Mouse (Mus musculus) forebrain, postnatal 0 days (tissue): ENCODE measurements around the gene Cipc. TPM values are rescaled to one million over a fixed set of nuclear protein-coding genes. Genes with fewer than 3 reads are reported as not detected.

ENCODE experiments used
- ATAC-seq: fragments of 200-750 bp; cut with Nextera tagmentation; 2 replicates; pipeline ENCODE4 v1.8.0; 2017; ENCODE audit warnings: mild to moderate bottlenecking, moderate library complexity
- DNase-seq: peaks from one replicate; pipeline ENCODE4 v3.0.0-alpha.2; 2015
- H3K27ac ChIP-seq: fragments of 300-500 bp; sonication (generic); 2 replicates; pipeline ENCODE4 v1.5.1; 2014; ENCODE audit warnings: low read depth, mild to moderate bottlenecking, antibody characterized with exemption, low read length, moderate library complexity, mixed read lengths
- H3K27me3 ChIP-seq: fragments of 300-500 bp; sonication (generic); 2 replicates; pipeline ENCODE4 v1.6.1; 2014; ENCODE audit warnings: mild to moderate bottlenecking, low read length, mixed read lengths; ENCODE audit not compliant: insufficient read depth
- H3K36me3 ChIP-seq: fragments of 300-500 bp; sonication (generic); 2 replicates; pipeline ENCODE4 v1.6.1; 2014; ENCODE audit warnings: mild to moderate bottlenecking, moderate library complexity; ENCODE audit not compliant: insufficient read depth
- H3K4me1 ChIP-seq: fragments of 300-500 bp; sonication (generic); 2 replicates; pipeline ENCODE4 v1.6.1; 2014; ENCODE audit warnings: antibody characterized with exemption; ENCODE audit not compliant: insufficient read depth
- H3K4me2 ChIP-seq: fragments of 300-500 bp; sonication (generic); 2 replicates; pipeline ENCODE4 v1.6.1; 2014; ENCODE audit warnings: low read depth, mild to moderate bottlenecking, moderate library complexity
- H3K4me3 ChIP-seq: fragments of 300-500 bp; sonication (generic); 2 replicates; pipeline ENCODE4 v1.5.1; 2014; ENCODE audit warnings: low read depth, low read length, mixed read lengths
- H3K9ac ChIP-seq: fragments of 300-500 bp; sonication (generic); 2 replicates; pipeline ENCODE4 v1.6.1; 2014; ENCODE audit warnings: mild to moderate bottlenecking
- H3K9me3 ChIP-seq: fragments of 300-500 bp; sonication (generic); 2 replicates; pipeline ENCODE4 v1.6.1; 2016; ENCODE audit warnings: low read length
- CTCF ChIP-seq: sonication (generic); IDR thresholded peaks from 2 replicates; pipeline ENCODE4 v1.5.1; 2016; ENCODE audit warnings: antibody characterized with exemption, control low read depth, low read depth
- WGBS: fragments of 180-500 bp; shearing (Covaris S2); extraction: QIAGEN DNeasy Blood & Tissue Kit; methylation state at CpG from one replicate; pipeline ENCODE4 v1.1.7; 2014; 5-methylcytosine and 5-hydroxymethylcytosine counted together
- polyA plus RNA-seq: library from polyadenylated mRNA; unstranded; fragments of >200 nt; fragmentation: Nextera tagmentation; extraction: Ambion mirVana; gene quantifications from 2 replicates; pipeline ENCODE4 v1.2.1, GENCODE M21; 2015
- total RNA-seq: library from RNA; depleted of rRNA; stranded (reverse); fragments of >200 nt; gene quantifications from 2 replicates; pipeline ENCODE4 v1.2.3, GENCODE M21; 2014

The Cipc gene
- total and polyA plus RNA-seq, 2 experiments from 2014 or later: 38.1 to 62.9 TPM

GRCm38 (mm10) chr12:86941734-86942486 lies 4.9 kb upstream of the Cipc start:
- peaks cover 31% of the 10 kb centered on the region for H3K4me1 ChIP-seq
- H3K27ac ChIP-seq: peak overlapping the region; percentile 94
- ATAC-seq: peak; percentile 54
- H3K9me3 ChIP-seq: no peaks in the 10 kb centered on the region
- peak overlapping the region; percentile 46 for H3K9ac ChIP-seq
- peak; percentile 88 for DNase-seq
- peak overlapping the region; percentile 16 for H3K4me2 ChIP-seq
- 5% methylated on average over 5 of the region's 5 CpGs for WGBS
- no peak overlapping the region for H3K4me3 ChIP-seq
- H3K36me3 ChIP-seq: no peaks in the 10 kb centered on the region
- no peaks in the 10 kb centered on the region for H3K27me3 ChIP-seq
- no peak for TF ChIP-seq CTCF

GRCm38 (mm10) chr12:86943421-86943820 lies 3.4 kb upstream of the Cipc start:
- ATAC-seq: no peak
- Histone ChIP-seq H3K9me3 (no peaks in the 10 kb centered on the region), H3K27ac (no peak overlapping the region), H3K4me3 (no peak overlapping the region), H3K4me1 (peaks cover 39% of the 10 kb centered on the region), H3K27me3 (no peaks in the 10 kb centered on the region), H3K36me3 (no peaks in the 10 kb centered on the region), H3K9ac (no peak overlapping the region), H3K4me2 (no peak overlapping the region)
- WGBS: 87% methylated on average over 8 of the region's 8 CpGs
- TF ChIP-seq CTCF: no peak
- DNase-seq: no peak

DNA sequence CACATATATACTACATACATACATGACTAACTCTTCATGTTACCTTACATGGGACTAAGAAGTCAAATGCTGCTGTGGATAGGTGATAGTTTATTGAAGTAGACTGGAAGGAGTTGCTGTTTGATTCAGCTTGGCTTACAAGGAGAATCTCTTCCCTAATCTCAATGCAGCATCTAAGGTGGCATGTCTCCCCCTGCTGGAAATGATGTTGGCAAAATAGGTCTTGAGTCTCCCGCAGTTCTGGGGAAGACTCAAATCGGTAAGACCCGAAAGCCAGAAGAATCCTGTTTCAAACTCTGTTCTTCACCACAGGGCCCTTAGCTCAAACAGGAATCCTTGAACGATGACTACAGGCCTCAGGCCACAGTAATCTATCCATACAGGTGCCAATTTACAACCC lies 1.7 kb upstream of the Cipc start:
- H3K9me3 ChIP-seq: no peaks in the 10 kb centered on the region
- under 1% methylated on average over 4 of the region's 4 CpGs for WGBS
- H3K27me3 ChIP-seq: no peaks in the 10 kb centered on the region
- no peak overlapping the region for H3K4me2 ChIP-seq
- ATAC-seq: no peak
- peak; percentile 92 for TF ChIP-seq CTCF
- peak; percentile 94 for DNase-seq
- H3K4me1 ChIP-seq: peaks cover 49% of the 10 kb centered on the region
- no peak overlapping the region for H3K9ac ChIP-seq
- H3K27ac ChIP-seq: 0 out of 2 replicates have a peak overlapping the region, but pooled peaks have one; percentile 41
- H3K36me3 ChIP-seq: no peaks in the 10 kb centered on the region
- no peak overlapping the region for H3K4me3 ChIP-seq

DNA sequence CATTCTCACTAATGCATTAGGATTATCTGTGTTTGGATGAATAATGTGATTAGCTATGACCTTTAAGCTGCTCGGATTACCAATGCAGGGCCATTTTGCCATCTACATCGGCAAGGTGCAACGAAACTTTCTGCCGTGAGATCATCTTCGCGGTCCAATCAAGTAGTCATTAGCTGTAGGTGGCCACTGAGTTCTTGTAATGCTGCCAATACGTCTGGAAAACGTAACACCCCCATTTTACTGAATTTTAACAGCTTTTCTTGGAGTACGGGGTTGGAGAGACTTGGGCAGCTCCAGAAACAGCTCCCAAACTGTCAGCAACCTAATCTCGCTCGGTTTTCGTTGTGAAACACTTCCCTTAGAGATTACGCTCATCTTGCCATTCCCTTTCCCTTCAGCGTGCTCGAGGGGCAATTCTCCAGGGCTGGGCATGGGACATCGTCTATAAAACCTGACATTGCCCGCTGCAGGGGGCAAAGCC lies 502 bp upstream of the Cipc start:
- WGBS: under 1% methylated on average over 17 of the region's 17 CpGs
- no peak for ATAC-seq
- H3K27ac ChIP-seq: peak overlapping the region; percentile 98

DNA sequence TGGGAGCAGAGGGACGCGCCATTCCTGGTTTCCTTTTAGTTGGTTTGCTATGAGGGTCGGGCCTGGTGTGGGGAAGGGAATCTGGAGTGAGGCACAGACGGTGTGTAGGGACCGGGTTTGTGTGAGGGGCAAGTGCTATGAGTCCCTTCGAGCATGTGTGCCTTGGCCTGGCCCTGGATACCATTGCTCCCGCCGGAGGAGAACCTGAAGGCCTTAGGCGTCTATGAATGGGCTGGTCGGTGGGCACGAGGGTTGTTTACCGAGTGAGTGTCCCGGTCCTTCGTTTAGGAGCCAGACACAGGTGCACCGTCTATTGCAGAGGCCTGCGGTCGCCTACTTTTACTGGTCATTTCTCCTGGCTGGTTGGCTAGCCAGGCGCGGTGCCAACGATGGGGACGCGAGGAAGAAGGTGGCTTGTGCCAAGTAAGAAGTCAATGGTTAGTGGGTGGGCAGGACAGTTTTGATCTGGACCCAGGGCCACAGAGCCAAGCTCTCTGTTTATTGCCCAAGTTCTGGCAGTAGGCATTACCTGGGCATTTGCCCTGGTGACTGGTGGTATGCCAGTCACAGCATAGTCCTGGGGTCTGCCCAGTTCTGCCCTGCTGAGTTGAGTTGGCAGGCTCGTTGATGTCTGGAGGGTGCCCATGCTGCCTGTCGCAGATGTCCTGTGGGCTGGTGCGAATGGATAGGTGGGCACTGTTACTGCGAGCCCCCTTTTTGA lies 998 bp downstream of the Cipc start:
- Histone ChIP-seq H3K4me2 (peak overlapping the region; percentile 78), H3K27ac (peak overlapping the region; percentile 98), H3K9me3 (no peaks in the 10 kb centered on the region), H3K4me3 (peak overlapping the region; percentile 57), H3K4me1 (peaks cover 26% of the 10 kb centered on the region), H3K9ac (peak overlapping the region; percentile 81), H3K36me3 (peaks cover 3% of the 10 kb centered on the region; the same call in 1 of the 2 replicates), H3K27me3 (no peaks in the 10 kb centered on the region)
- no peak for TF ChIP-seq CTCF
- no peak for DNase-seq
- ATAC-seq: peak; percentile 30
- WGBS: 7% methylated on average over 26 of the region's 26 CpGs

More for the DNA sequence above, 502 bp upstream of the Cipc start:
- no peaks in the 10 kb centered on the region for H3K9me3 ChIP-seq
- H3K4me2 ChIP-seq: peak overlapping the region; percentile 78
- no peaks in the 10 kb centered on the region for H3K27me3 ChIP-seq
- peaks cover 40% of the 10 kb centered on the region for H3K4me1 ChIP-seq
- peak overlapping the region; percentile 57 for H3K4me3 ChIP-seq
- no peak for TF ChIP-seq CTCF
- no peaks in the 10 kb centered on the region for H3K36me3 ChIP-seq
- H3K9ac ChIP-seq: peak overlapping the region; percentile 81
- DNase-seq: peak; percentile 71

DNA sequence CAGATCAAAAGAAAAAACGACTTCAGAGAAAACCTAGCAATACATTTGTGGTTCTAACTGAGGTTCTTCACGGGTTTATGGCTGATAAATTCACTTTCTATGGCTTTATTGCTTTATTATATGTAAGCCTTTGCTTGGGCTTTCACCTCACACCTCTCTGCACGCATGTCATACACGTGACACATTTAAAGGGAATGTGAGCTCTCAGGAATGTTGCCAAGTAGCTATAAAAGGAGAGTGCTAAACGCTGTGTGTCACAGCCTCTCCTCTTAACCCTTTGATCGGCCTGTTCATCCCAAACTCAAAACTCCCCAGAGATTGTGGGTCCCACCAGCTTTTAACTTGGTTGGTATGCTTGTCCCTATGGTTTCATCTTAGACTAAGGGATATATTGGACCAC lies 1.8 kb downstream of the Cipc start:
- H3K4me1 ChIP-seq: peaks cover 26% of the 10 kb centered on the region
- no peaks in the 10 kb centered on the region for H3K27me3 ChIP-seq
- ATAC-seq (no peak), DNase-seq (no peak)
- TF ChIP-seq CTCF: no peak
- 27% methylated on average over 6 of the region's 6 CpGs for WGBS
- peak overlapping the region; percentile 81 for H3K9ac ChIP-seq
- H3K4me3 ChIP-seq: peak overlapping the region; percentile 57
- H3K27ac ChIP-seq: peak overlapping the region; percentile 98
- H3K9me3 ChIP-seq: no peaks in the 10 kb centered on the region
- peak overlapping the region; percentile 78 for H3K4me2 ChIP-seq
- H3K36me3 ChIP-seq: peaks cover 8% of the 10 kb centered on the region; the same call in 1 of the 2 replicates

- ATAC-seq: no peak
These were observed 2.7 kb downstream of the Cipc start for GRCm38 (mm10) chr12:86949501-86949900.

More at GRCm38 (mm10) chr12:86949501-86949900, 2.7 kb downstream of the Cipc start:
- Histone ChIP-seq H3K4me1 (peaks cover 26% of the 10 kb centered on the region), H3K27me3 (no peaks in the 10 kb centered on the region), H3K4me3 (no peak overlapping the region), H3K9ac (no peak overlapping the region), H3K9me3 (no peaks in the 10 kb centered on the region), H3K4me2 (peak overlapping the region; percentile 78; the same call in 1 of the 2 replicates), H3K27ac (no peak overlapping the region), H3K36me3 (peaks cover 13% of the 10 kb centered on the region; the same call in 1 of the 2 replicates)
- TF ChIP-seq CTCF: no peak
- WGBS: 77% methylated on average over 9 of the region's 9 CpGs
- DNase-seq: no peak
